Comparison of ENCODE assay signal across 8 mouse cellular contexts in the genomic region with DNA sequence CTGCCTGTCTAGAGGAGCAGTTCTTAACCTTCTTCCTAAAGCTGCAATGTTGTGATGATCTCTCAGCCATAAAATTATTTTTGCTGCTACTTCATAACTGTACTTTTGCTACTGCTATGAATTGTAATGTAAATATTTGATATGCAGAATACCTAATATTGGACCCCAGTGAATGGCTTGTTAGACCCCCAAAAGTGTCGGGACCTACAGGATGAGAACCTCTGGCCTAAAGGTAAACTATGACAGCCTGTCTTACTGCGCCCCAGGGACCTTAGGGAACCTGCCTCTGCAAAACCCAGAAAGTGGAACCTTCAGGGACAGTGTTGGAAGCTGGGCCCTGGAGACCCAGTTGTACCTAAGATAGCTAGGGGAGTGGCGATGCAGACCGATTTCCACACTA. TPM values are rescaled to one million over a fixed set of nuclear protein-coding genes. Genes with fewer than 3 reads are reported as not detected.
A peak's percentile ranks its signal among the peaks of the same experiment; 100 is the strongest.
DNase-seq lines count a peak whose midpoint lies in the region; ATAC-seq and TF ChIP-seq lines count a peak whose summit lies in the region.

No protein-coding gene starts in this region.

- H3K36me3 ChIP-seq in kidney, postnatal 0 days (ENCODE audit: insufficient read depth, low read length): no peaks in the 10 kb centered on the region
- no peaks in the 10 kb centered on the region for H3K36me3 ChIP-seq in intestine, embryonic 16.5 days (ENCODE audit: control insufficient read depth, insufficient read depth, low read length)
- H3K36me3 ChIP-seq in neural tube, embryonic 12.5 days: no peaks in the 10 kb centered on the region

- intact Hi-C loops in left cerebral cortex, postnatal 14 days (cut with DNase I): no loop called here

- no peak overlapping the region for H3K9ac ChIP-seq in kidney, postnatal 0 days (ENCODE audit: low read depth, low read length)
- H3K9ac ChIP-seq in intestine, embryonic 16.5 days (ENCODE audit: low read depth, low read length): no peak overlapping the region
- peak overlapping the region; percentile 38; the same call in 1 of the 2 replicates for H3K9ac ChIP-seq in neural tube, embryonic 12.5 days

- no peak for DNase-seq in kidney, postnatal 0 days (ENCODE audit: low spot score)
- DNase-seq in kidney, adult 11 months: no peak
- no peak for DNase-seq in urinary bladder, postnatal 25 days (ENCODE audit: low spot score)
- DNase-seq in left cerebral cortex, postnatal 14 days (ENCODE audit: low spot score in 2 of 2): no peak
- no peak for DNase-seq in adrenal gland, postnatal 36 days

- ATAC-seq in kidney, postnatal 0 days (replicated peaks; ENCODE audit: low FRiP score, low read depth): no peak
- peak; percentile 10; the same call in 1 of the 2 replicates for ATAC-seq in intestine, embryonic 16.5 days
- no peak for ATAC-seq in neural tube, embryonic 12.5 days (ENCODE audit: low FRiP score, low read depth)

- peak overlapping the region; percentile 80 for H3K4me2 ChIP-seq in kidney, postnatal 0 days (ENCODE audit: low read length)
- H3K4me2 ChIP-seq in intestine, embryonic 16.5 days (ENCODE audit: low read depth, low read length): peak overlapping the region; percentile 71
- peak overlapping the region; percentile 47 for H3K4me2 ChIP-seq in neural tube, embryonic 12.5 days (replicated peaks)

- no peak for TF ChIP-seq CTCF in kidney, postnatal 0 days (IDR thresholded peaks at IDR 0.05; ENCODE audit: low read depth)
- no peak for TF ChIP-seq CTCF in embryonic fibroblast, embryonic 13.5 days (IDR thresholded peaks at IDR 0.05; ENCODE audit: borderline replicate concordance, insufficient read depth, low read length)

- H3K27ac ChIP-seq in kidney, postnatal 0 days: no peak overlapping the region
- H3K27ac ChIP-seq in embryonic fibroblast, embryonic 13.5 days (ENCODE audit: insufficient read depth, low read length): no peak overlapping the region
- no peak overlapping the region for H3K27ac ChIP-seq in intestine, embryonic 16.5 days (ENCODE audit: low read length)
- peak overlapping the region; percentile 99 for H3K27ac ChIP-seq in neural tube, embryonic 12.5 days

- H3K27me3 ChIP-seq in kidney, postnatal 0 days (ENCODE audit: insufficient read depth, low read length): no peaks in the 10 kb centered on the region
- H3K27me3 ChIP-seq in intestine, embryonic 16.5 days (replicated peaks; ENCODE audit: control insufficient read depth, insufficient read depth, low read length): peaks cover 12% of the 10 kb centered on the region
- no peaks in the 10 kb centered on the region for H3K27me3 ChIP-seq in neural tube, embryonic 12.5 days (replicated peaks)

- TF ChIP-seq POLR2A in embryonic fibroblast, embryonic 13.5 days (IDR thresholded peaks at IDR 0.05; ENCODE audit: low read depth, low read length): no peak

- 33% methylated on average over 4 of the region's 4 CpGs for WGBS in kidney, postnatal 0 days
- 31% methylated on average over 4 of the region's 4 CpGs for WGBS in intestine, embryonic 16.5 days
- WGBS in neural tube, embryonic 12.5 days: 8% methylated on average over 4 of the region's 4 CpGs

- no peaks in the 10 kb centered on the region for H3K9me3 ChIP-seq in kidney, postnatal 0 days (replicated peaks; ENCODE audit: low read length)
- H3K9me3 ChIP-seq in intestine, embryonic 16.5 days (ENCODE audit: control insufficient read depth, low read length): no peaks in the 10 kb centered on the region
- no peaks in the 10 kb centered on the region for H3K9me3 ChIP-seq in neural tube, embryonic 12.5 days

- H3K4me3 ChIP-seq in kidney, postnatal 0 days (replicated peaks; ENCODE audit: low read depth, low read length): peak overlapping the region; percentile 35; the same call in 1 of the 2 replicates
- 0 out of 2 replicates have a peak overlapping the region, but pooled peaks have one; percentile 9 for H3K4me3 ChIP-seq in embryonic fibroblast, embryonic 13.5 days (ENCODE audit: insufficient read depth, low read length)
- H3K4me3 ChIP-seq in intestine, embryonic 16.5 days (ENCODE audit: low read length): peak overlapping the region; percentile 45
- no peak overlapping the region; the same call in 1 of the 2 replicates for H3K4me3 ChIP-seq in neural tube, embryonic 12.5 days

- H3K4me1 ChIP-seq in kidney, postnatal 0 days (replicated peaks; ENCODE audit: insufficient read depth, low read length): peaks cover 6% of the 10 kb centered on the region; the same call in 1 of the 2 replicates
- H3K4me1 ChIP-seq in embryonic fibroblast, embryonic 13.5 days (ENCODE audit: control insufficient read depth, insufficient read depth, low read length): no peaks in the 10 kb centered on the region
- peaks cover 25% of the 10 kb centered on the region for H3K4me1 ChIP-seq in intestine, embryonic 16.5 days (ENCODE audit: control insufficient read depth, insufficient read depth, low read length)
- H3K4me1 ChIP-seq in neural tube, embryonic 12.5 days: peaks cover 73% of the 10 kb centered on the region

RNA-seq across cellular contexts. Expression of a gene that starts 25.6 kb away (rescaled TPM):
- polyA plus RNA-seq in kidney, postnatal 0 days (2015; fragmentation: Nextera tagmentation; extraction: Ambion mirVana): 125 TPM in 2 replicates
- 172 and 187 TPM in 2 replicates for polyA plus RNA-seq in embryonic fibroblast, embryonic 13.5 days (2011; ENCODE audit: insufficient read length, low read depth, missing spikeins)
- 76.6 and 81.4 TPM in 2 replicates for polyA plus RNA-seq in intestine, embryonic 16.5 days (2015; fragmentation: Nextera tagmentation; extraction: Ambion mirVana)
- 41.4 and 46.9 TPM in 2 replicates for polyA plus RNA-seq in neural tube, embryonic 12.5 days (2016; fragmentation: Nextera tagmentation; extraction: Ambion mirVana)
- total RNA-seq in left cerebral cortex, postnatal 14 days (2021): 1 to 10 TPM; 2.7 to 3.2 TPM
- total RNA-seq in adrenal gland, postnatal 36 days (2021): 10 to 100 TPM; 57.4 to 63.3 TPM

RNA-seq across cellular contexts. Expression of a gene that starts 41.0 kb away (rescaled TPM):
- polyA plus RNA-seq in kidney, postnatal 0 days (2015; fragmentation: Nextera tagmentation; extraction: Ambion mirVana): 77.8 and 81.6 TPM in 2 replicates
- polyA plus RNA-seq in embryonic fibroblast, embryonic 13.5 days (2011; ENCODE audit: insufficient read length, low read depth, missing spikeins): 47.6 and 55.7 TPM in 2 replicates
- 68.1 and 70.1 TPM in 2 replicates for polyA plus RNA-seq in intestine, embryonic 16.5 days (2015; fragmentation: Nextera tagmentation; extraction: Ambion mirVana)
- 99.3 and 103 TPM in 2 replicates for polyA plus RNA-seq in neural tube, embryonic 12.5 days (2016; fragmentation: Nextera tagmentation; extraction: Ambion mirVana)
- 10 to 100 TPM; 38.9 to 39.9 TPM for total RNA-seq in left cerebral cortex, postnatal 14 days (2021)
- 10 to 100 TPM; 44.1 to 58.8 TPM for total RNA-seq in adrenal gland, postnatal 36 days (2021)

RNA-seq across cellular contexts. Expression of a gene that starts 45.5 kb away (rescaled TPM):
- polyA plus RNA-seq in kidney, postnatal 0 days (2015; fragmentation: Nextera tagmentation; extraction: Ambion mirVana): 77.3 and 88.0 TPM in 2 replicates
- polyA plus RNA-seq in embryonic fibroblast, embryonic 13.5 days (2011; ENCODE audit: insufficient read length, low read depth, missing spikeins): 370 and 371 TPM in 2 replicates
- polyA plus RNA-seq in intestine, embryonic 16.5 days (2015; fragmentation: Nextera tagmentation; extraction: Ambion mirVana): 51.7 and 52.5 TPM in 2 replicates
- polyA plus RNA-seq in neural tube, embryonic 12.5 days (2016; fragmentation: Nextera tagmentation; extraction: Ambion mirVana): 75.5 and 79.5 TPM in 2 replicates
- total RNA-seq in left cerebral cortex, postnatal 14 days (2021): 100 to 1,000 TPM; 205 to 209 TPM
- 100 to 1,000 TPM; 526 to 605 TPM for total RNA-seq in adrenal gland, postnatal 36 days (2021)

RNA-seq across cellular contexts. Expression of a gene that starts 52.6 kb away (rescaled TPM):
- polyA plus RNA-seq in kidney, postnatal 0 days (2015; fragmentation: Nextera tagmentation; extraction: Ambion mirVana): 76.5 and 88.2 TPM in 2 replicates
- polyA plus RNA-seq in embryonic fibroblast, embryonic 13.5 days (2011; ENCODE audit: insufficient read length, low read depth, missing spikeins): not detected in 2 replicates
- 116 and 121 TPM in 2 replicates for polyA plus RNA-seq in intestine, embryonic 16.5 days (2015; fragmentation: Nextera tagmentation; extraction: Ambion mirVana)
- 0.05 and 0.61 TPM in 2 replicates for polyA plus RNA-seq in neural tube, embryonic 12.5 days (2016; fragmentation: Nextera tagmentation; extraction: Ambion mirVana)
- total RNA-seq in left cerebral cortex, postnatal 14 days (2021): not detected
- total RNA-seq in adrenal gland, postnatal 36 days (2021): under 1 TPM; 0.16 to 0.66 TPM
